Mouse (Mus musculus): ENCODE measurements at regions not wholly inside any gene's neighbourhood (a gene's known extent, or its start where the extent isn't known, plus 50 kb on each side); places are given as distances from the start of the nearest gene placed in this dataset.
A peak's percentile ranks its signal among the peaks of the same experiment; 100 is the strongest.

DNA sequence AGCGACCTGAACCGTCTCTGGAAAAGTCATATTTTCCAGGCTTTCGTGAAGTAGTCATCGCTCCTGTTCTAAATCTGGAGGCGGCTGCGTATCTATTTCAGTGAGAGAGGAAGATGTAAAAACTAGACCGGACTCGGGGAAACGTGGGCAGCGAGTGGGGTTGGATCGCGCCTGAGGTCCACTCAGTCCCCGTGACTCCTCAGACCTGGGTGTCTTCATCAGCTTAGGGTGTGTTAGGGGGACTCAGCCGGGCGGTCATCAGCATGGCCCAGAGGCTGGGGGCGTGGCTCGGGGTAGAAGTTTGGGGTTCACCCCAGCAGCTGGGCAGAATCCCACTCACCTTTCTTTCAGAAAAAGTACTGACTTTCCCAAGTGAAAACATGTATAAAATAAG lies 85.6 kb upstream of the Arid1b start:
- Histone ChIP-seq H3K27me3 (replicated peaks) (peaks cover 4% of the 10 kb centered on the region), H3K4me1 (peaks cover 18% of the 10 kb centered on the region), H3K4me3 (replicated peaks) (peak overlapping the region; percentile 93), H3K9me3 (no peaks in the 10 kb centered on the region), H3K36me3 (replicated peaks; ENCODE audit: low read length) (no peaks in the 10 kb centered on the region)
- TF ChIP-seq GATA1 (IDR thresholded peaks at IDR 0.05; ENCODE audit: borderline replicate concordance, low read length) (no peak), FLI1 (IDR thresholded peaks at IDR 0.05; ENCODE audit: low read length) (no peak)

DNA sequence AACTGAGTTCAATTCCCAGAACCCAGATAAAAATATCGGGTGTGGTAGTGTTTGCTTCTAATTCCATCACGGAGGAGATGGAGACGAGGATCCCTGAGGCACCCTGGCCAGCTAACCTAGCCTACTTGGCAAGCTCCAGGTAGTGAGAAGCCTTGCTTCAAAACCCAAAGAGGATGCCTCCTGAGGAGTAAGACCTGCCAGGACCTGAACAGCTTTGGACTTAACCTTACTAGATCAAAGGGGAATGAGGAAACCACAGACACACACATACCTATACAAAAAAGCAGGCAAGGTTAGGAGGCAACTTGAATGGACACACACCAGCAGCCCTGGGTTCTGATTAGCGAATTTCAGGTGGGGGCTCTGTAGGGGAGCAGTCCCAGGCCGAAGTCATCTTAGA lies 84.0 kb upstream of the Arid1b start:
- no peak for TF ChIP-seq FLI1 (IDR thresholded peaks at IDR 0.05; ENCODE audit: low read length)
- no peak for TF ChIP-seq GATA1 (IDR thresholded peaks at IDR 0.05; ENCODE audit: borderline replicate concordance, low read length)
- no peaks in the 10 kb centered on the region for H3K36me3 ChIP-seq (replicated peaks; ENCODE audit: low read length)
- peaks cover 7% of the 10 kb centered on the region for H3K27me3 ChIP-seq (replicated peaks)
- H3K9me3 ChIP-seq, result no peaks in the 10 kb centered on the region
- H3K4me3 ChIP-seq (replicated peaks), result no peak overlapping the region
- peaks cover 18% of the 10 kb centered on the region for H3K4me1 ChIP-seq

DNA sequence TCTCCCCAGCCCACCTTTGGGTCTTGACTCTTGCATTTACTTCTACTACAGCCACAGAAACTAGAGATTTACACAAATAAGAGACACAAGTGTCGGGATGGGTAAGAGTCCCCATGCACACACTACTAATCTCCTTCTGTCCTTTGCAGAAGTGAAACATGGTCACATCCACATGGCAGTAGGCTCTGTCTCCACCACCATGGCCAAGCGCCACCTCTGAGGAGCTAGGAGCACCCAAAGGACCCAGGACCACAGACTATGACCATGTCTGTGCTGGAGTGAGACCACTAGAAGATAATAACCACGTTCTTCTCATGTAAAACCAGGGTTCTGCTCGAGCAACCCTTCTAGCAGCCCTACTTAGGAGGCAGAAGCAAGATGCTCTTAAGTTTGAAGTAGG lies 81.1 kb upstream of the Arid1b start:
- H3K27me3 ChIP-seq (replicated peaks), result peaks cover 7% of the 10 kb centered on the region
- no peak for TF ChIP-seq GATA1 (IDR thresholded peaks at IDR 0.05; ENCODE audit: borderline replicate concordance, low read length)
- no peak for TF ChIP-seq FLI1 (IDR thresholded peaks at IDR 0.05; ENCODE audit: low read length)
- H3K4me3 ChIP-seq (replicated peaks), result no peak overlapping the region
- no peaks in the 10 kb centered on the region for H3K36me3 ChIP-seq (replicated peaks; ENCODE audit: low read length)
- H3K9me3 ChIP-seq, result no peaks in the 10 kb centered on the region
- peaks cover 13% of the 10 kb centered on the region for H3K4me1 ChIP-seq

DNA sequence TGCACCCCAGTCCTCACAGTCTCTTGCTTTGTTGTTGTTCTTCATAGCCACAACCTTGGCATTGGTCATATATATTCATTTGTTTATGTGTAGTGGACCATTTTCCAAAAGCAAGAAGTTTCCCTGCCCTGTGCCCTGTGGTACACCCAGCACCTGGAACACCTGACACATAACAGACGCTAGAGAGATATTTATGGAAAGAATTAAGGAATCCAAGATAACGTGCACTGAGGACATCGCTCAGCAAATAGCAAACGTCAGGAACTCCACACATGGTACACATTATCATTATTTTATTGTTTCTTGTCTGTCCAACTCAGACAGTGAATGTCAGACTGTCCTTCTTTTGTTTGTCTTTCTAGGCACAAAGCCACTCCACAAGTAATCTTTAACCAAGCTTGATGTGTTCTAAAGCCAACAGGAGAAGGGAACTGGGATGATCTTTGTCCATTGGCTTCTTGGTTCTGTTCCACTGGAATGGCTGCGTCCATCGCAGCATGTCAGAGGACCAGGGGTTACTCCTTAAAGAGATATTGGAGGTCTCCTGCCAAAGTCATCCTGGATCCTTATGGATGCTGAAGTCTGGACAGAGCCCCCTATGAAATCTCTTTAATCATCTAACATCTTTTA lies 74.2 kb upstream of the Arid1b start:
- H3K4me3 ChIP-seq (replicated peaks), result no peak overlapping the region
- no peak for TF ChIP-seq GATA1 (IDR thresholded peaks at IDR 0.05; ENCODE audit: borderline replicate concordance, low read length)
- no peak for TF ChIP-seq FLI1 (IDR thresholded peaks at IDR 0.05; ENCODE audit: low read length)
- peaks cover 9% of the 10 kb centered on the region for H3K27me3 ChIP-seq (replicated peaks)
- peaks cover 23% of the 10 kb centered on the region for H3K4me1 ChIP-seq
- no peaks in the 10 kb centered on the region for H3K36me3 ChIP-seq (replicated peaks; ENCODE audit: low read length)
- peaks cover 2% of the 10 kb centered on the region; the same call in 1 of the 2 replicates for H3K9me3 ChIP-seq

DNA sequence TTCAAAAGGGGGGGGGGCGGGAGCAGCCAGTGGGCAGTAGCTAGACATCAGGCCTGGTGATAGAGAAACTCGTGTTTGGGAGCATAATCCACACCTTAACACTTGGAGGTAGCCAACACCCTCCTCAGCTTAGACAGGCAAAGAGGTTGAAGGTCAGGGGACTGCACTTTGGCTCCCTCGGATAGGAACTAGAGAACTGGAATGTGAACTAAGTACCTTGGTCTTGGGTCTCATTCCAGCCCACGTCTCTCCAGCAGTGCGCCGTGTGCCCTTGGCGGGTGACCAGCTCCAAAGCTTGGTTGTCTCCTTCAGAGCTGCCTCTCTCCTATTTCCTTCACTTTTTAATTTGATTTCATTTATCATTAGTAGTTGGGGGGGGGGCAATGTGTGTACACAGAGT lies 73.0 kb upstream of the Arid1b start:
- TF ChIP-seq GATA1 (IDR thresholded peaks at IDR 0.05; ENCODE audit: borderline replicate concordance, low read length) (no peak), FLI1 (IDR thresholded peaks at IDR 0.05; ENCODE audit: low read length) (no peak)
- peaks cover 9% of the 10 kb centered on the region for H3K27me3 ChIP-seq (replicated peaks)
- peaks cover 23% of the 10 kb centered on the region for H3K4me1 ChIP-seq
- no peak overlapping the region for H3K4me3 ChIP-seq (replicated peaks)
- peaks cover 8% of the 10 kb centered on the region; the same call in 1 of the 2 replicates for H3K9me3 ChIP-seq
- H3K36me3 ChIP-seq (replicated peaks; ENCODE audit: low read length), result no peaks in the 10 kb centered on the region

DNA sequence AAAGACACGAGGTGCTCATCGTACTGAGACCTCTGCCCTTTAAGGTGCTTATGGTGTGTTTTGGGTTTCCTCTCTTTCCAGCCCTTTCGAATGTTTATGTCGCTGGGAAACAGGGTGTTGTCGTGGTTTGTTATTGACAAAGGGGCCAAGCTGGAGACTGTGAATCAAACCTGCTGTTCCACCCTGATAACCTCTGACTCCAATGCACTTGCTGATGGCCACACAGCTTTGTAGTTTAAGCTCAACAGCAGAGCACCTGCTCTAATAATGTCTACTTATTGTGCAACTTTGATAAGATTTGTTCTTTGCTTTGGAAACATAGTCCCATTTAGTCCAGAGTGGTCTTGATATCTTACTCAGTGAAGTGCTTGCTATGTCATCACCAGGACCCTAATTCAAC lies 65.5 kb upstream of the Arid1b start:
- Histone ChIP-seq H3K9me3 (peaks cover 8% of the 10 kb centered on the region; the same call in 1 of the 2 replicates), H3K4me3 (replicated peaks) (no peak overlapping the region), H3K36me3 (replicated peaks; ENCODE audit: low read length) (no peaks in the 10 kb centered on the region), H3K27me3 (replicated peaks) (peaks cover 11% of the 10 kb centered on the region), H3K4me1 (peaks cover 11% of the 10 kb centered on the region; the same call in 1 of the 2 replicates)
- TF ChIP-seq FLI1 (IDR thresholded peaks at IDR 0.05; ENCODE audit: low read length) (no peak), GATA1 (IDR thresholded peaks at IDR 0.05; ENCODE audit: borderline replicate concordance, low read length) (no peak)

DNA sequence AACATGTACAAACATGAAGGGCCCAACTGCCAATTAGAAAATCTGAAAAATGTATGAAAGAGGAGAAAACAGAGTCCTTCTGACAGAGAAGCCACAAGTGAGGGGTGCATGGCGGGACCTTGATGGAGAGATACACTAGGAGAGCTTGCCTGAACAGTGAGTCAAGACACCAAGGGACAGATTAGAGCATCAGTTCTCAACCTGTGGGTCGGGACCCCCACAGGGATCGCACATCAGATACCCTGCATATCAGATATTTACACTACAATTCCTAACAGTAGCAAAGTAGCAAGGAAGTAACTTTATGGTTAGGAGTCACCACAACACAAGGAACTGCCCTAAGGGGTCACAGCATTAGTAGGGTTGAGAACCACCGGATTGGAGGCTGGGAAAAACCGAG lies 58.9 kb upstream of the Arid1b start:
- TF ChIP-seq FLI1 (IDR thresholded peaks at IDR 0.05; ENCODE audit: low read length) (no peak), GATA1 (IDR thresholded peaks at IDR 0.05; ENCODE audit: borderline replicate concordance, low read length) (no peak)
- Histone ChIP-seq H3K4me1 (no peaks in the 10 kb centered on the region), H3K36me3 (replicated peaks; ENCODE audit: low read length) (no peaks in the 10 kb centered on the region), H3K27me3 (replicated peaks) (peaks cover 15% of the 10 kb centered on the region), H3K4me3 (replicated peaks) (no peak overlapping the region), H3K9me3 (no peaks in the 10 kb centered on the region)

DNA sequence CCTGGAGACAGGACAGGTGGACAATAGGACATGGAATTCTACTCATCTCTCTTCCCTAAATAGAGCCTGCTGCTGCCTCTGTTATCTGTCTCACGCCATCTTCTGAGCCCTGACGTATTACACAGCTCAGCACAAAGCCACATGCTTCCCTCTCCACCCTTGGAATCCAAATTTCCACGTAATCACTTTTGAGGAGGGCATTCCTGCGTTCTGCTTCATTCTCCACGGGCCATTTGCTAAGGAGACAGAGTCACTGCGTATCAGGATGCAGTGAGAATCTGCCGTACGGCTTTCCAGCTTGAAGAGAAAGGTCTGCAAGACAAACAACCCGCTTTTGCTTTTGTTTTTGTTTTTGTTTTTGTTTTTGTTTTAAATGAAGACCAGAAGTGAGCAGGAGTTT lies 53.5 kb upstream of the Arid1b start:
- Histone ChIP-seq H3K4me3 (replicated peaks) (no peak overlapping the region), H3K4me1 (peaks cover 7% of the 10 kb centered on the region), H3K36me3 (replicated peaks; ENCODE audit: low read length) (no peaks in the 10 kb centered on the region), H3K27me3 (replicated peaks) (peaks cover 12% of the 10 kb centered on the region), H3K9me3 (no peaks in the 10 kb centered on the region)
- TF ChIP-seq FLI1 (IDR thresholded peaks at IDR 0.05; ENCODE audit: low read length) (no peak), GATA1 (IDR thresholded peaks at IDR 0.05; ENCODE audit: borderline replicate concordance, low read length) (no peak)

DNA sequence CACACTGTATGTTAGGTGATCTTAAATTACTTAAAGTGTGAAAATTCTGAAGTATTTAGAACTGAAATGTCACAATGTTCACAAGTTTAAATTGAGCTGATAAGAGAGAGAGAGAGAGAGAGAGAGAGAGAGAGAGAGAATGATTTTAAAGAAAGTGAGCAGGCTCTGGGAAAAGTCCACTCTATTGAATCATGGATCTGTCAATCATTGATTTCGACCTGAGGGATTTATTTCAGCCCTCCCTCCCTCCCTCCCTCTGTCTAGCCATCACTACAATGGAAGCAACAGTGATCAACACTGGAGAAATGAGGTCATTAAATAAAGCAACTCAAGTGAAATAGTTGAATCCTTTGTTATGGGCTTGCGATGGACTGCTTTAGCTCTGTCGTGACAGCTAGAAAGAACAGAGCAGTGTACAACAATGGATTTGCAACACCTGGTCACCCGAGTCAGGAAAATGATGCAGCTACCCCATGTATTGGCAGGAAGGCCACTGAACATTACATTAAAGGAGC lies 52.8 kb upstream of the Arid1b start:
- peaks cover 12% of the 10 kb centered on the region for H3K27me3 ChIP-seq (replicated peaks)
- H3K4me3 ChIP-seq (replicated peaks), result no peak overlapping the region
- H3K4me1 ChIP-seq, result peaks cover 15% of the 10 kb centered on the region
- no peaks in the 10 kb centered on the region for H3K9me3 ChIP-seq
- no peaks in the 10 kb centered on the region for H3K36me3 ChIP-seq (replicated peaks; ENCODE audit: low read length)
- TF ChIP-seq FLI1 (IDR thresholded peaks at IDR 0.05; ENCODE audit: low read length) (no peak), GATA1 (IDR thresholded peaks at IDR 0.05; ENCODE audit: borderline replicate concordance, low read length) (no peak)

DNA sequence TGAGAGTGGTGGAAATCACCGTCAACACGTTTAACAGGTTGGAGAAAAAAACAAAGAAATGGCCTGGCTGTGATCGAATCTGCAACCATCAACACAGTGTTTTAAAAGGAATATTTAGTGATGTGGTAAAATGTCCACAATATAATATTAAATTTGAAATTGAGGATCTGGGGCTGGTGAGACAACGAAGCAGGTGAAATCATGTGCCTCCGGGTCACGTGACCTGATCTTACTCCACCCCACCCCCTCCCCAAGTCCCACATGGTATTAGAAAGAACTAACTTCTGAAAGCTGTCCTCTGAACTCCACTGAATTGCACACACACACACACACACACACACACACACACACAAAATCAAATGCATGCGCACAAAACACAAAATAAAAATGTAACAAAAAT lies 51.3 kb upstream of the Arid1b start:
- Histone ChIP-seq H3K36me3 (replicated peaks; ENCODE audit: low read length) (no peaks in the 10 kb centered on the region), H3K4me1 (peaks cover 21% of the 10 kb centered on the region), H3K27me3 (replicated peaks) (peaks cover 13% of the 10 kb centered on the region), H3K9me3 (no peaks in the 10 kb centered on the region), H3K4me3 (replicated peaks) (no peak overlapping the region)
- TF ChIP-seq FLI1 (IDR thresholded peaks at IDR 0.05; ENCODE audit: low read length) (no peak), GATA1 (IDR thresholded peaks at IDR 0.05; ENCODE audit: borderline replicate concordance, low read length) (no peak)
